Mouse (Mus musculus) neural tube, embryonic 14.5 days (tissue): Measurements from ENCODE around the gene Gbp5. TPM values are rescaled to one million over a fixed set of nuclear protein-coding genes. Genes with fewer than 3 reads are reported as not detected.

ENCODE experiments used
- ATAC-seq: fragments of 200-750 bp; cut with Nextera tagmentation; 2 replicates; pipeline ENCODE4 v1.8.0; 2017; ENCODE audit warnings: low read depth, mild to moderate bottlenecking, moderate TSS enrichment, moderate library complexity
- H3K27ac ChIP-seq: fragments of 300-500 bp; sonication (generic); 2 replicates; pipeline ENCODE4 v1.5.1; 2014; ENCODE audit warnings: low read depth, mild to moderate bottlenecking, control low read depth, low read length, moderate library complexity, mixed read lengths
- H3K27me3 ChIP-seq: fragments of 300-500 bp; sonication (generic); 2 replicates; pipeline ENCODE4 v1.6.1; 2014; ENCODE audit warnings: low read length; ENCODE audit not compliant: control insufficient read depth, insufficient read depth
- H3K36me3 ChIP-seq: fragments of 300-500 bp; sonication (generic); 2 replicates; pipeline ENCODE4 v1.6.1; 2014; ENCODE audit warnings: low read length, mixed read lengths; ENCODE audit not compliant: control insufficient read depth, insufficient read depth
- H3K4me1 ChIP-seq: fragments of 300-500 bp; sonication (generic); 2 replicates; pipeline ENCODE4 v1.6.1; 2014; ENCODE audit warnings: low read length; ENCODE audit not compliant: control insufficient read depth, insufficient read depth
- H3K4me2 ChIP-seq: fragments of 300-500 bp; sonication (generic); 2 replicates; pipeline ENCODE4 v1.6.1; 2014; ENCODE audit warnings: mild to moderate bottlenecking, low read depth, low read length, control low read depth
- H3K4me3 ChIP-seq: fragments of 300-500 bp; sonication (generic); 2 replicates; pipeline ENCODE4 v1.5.1; 2014; ENCODE audit warnings: low read depth, low read length, control low read depth, mixed read lengths
- H3K9ac ChIP-seq: fragments of 300-500 bp; sonication (generic); replicated peaks from 2 replicates; pipeline ENCODE4 v1.6.1; 2014; ENCODE audit warnings: low read depth, mild to moderate bottlenecking, control low read depth, low read length, mixed read lengths
- H3K9me3 ChIP-seq: fragments of 300-500 bp; sonication (generic); 2 replicates; pipeline ENCODE4 v1.6.1; 2016; ENCODE audit warnings: low read length; ENCODE audit not compliant: control insufficient read depth
- WGBS: fragments of 180-500 bp; shearing (Covaris S2); extraction: QIAGEN DNeasy Blood & Tissue Kit; methylation state at CpG from one replicate; pipeline ENCODE4 v1.1.7; 2014; 5-methylcytosine and 5-hydroxymethylcytosine counted together
- polyA plus RNA-seq: library from polyadenylated mRNA; unstranded; fragments of >200 nt; fragmentation: Nextera tagmentation; extraction: Ambion mirVana; gene quantifications from 2 replicates; pipeline ENCODE4 v1.2.1, GENCODE M21; 2014

The Gbp5 gene
- 0.08 and 0.11 TPM in 2 replicates for polyA plus RNA-seq

DNA sequence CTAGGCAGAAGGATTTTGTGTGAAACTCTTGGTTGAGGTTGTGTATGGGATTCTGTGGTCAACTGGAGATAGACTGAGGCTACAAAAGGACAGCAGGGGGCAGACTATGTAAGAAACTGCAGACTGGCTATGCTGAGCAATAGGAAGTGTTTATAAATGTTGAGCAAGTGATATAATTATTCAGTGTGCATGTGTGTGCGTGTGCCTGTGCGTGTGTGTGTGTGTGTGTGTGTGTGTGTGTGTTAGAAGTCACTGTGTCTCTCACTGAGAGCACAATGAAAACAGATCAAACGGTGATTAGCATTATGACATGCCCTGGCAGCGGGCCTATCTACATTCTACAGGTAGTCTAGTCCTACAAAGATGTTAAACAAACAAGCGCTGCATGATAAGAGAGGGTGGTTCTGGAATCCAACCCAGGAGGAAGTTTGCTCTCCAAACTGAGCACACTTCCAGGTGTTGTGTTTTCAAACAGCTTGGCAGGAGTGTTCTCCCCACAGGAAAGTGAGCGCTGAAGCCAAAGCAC, at the start of gene Gbp5:
Gbp5 (plus strand) TSS at position 443 of the 526 bp plus-strand sequence.
- Histone ChIP-seq H3K4me3 (no peak within 1 kb of the TSS), H3K9me3 (no peaks in the 10 kb centered on the region), H3K4me1 (no peaks in the 10 kb centered on the region), H3K27me3 (no peaks in the 10 kb centered on the region), H3K36me3 (no peaks in the 10 kb centered on the region), H3K9ac (no peak within 1 kb of the TSS), H3K4me2 (no peak within 1 kb of the TSS), H3K27ac (no peak within 1 kb of the TSS)
- 77% methylated on average over 6 of the region's 6 CpGs for WGBS
- no peak; the same call in 1 of the 2 replicates for ATAC-seq

GRCm38 (mm10) chr3:142454198-142454597, 39.6 kb upstream of the Gbp5 start:
- no peak overlapping the region for H3K4me2 ChIP-seq
- H3K4me3 ChIP-seq: no peak overlapping the region
- no peak for ATAC-seq
- WGBS: 81% methylated on average over 7 of the region's 7 CpGs
- H3K36me3 ChIP-seq: no peaks in the 10 kb centered on the region
- no peaks in the 10 kb centered on the region for H3K9me3 ChIP-seq
- no peak overlapping the region for H3K9ac ChIP-seq
- H3K4me1 ChIP-seq: no peaks in the 10 kb centered on the region
- H3K27ac ChIP-seq: no peak overlapping the region
- no peaks in the 10 kb centered on the region for H3K27me3 ChIP-seq

DNA sequence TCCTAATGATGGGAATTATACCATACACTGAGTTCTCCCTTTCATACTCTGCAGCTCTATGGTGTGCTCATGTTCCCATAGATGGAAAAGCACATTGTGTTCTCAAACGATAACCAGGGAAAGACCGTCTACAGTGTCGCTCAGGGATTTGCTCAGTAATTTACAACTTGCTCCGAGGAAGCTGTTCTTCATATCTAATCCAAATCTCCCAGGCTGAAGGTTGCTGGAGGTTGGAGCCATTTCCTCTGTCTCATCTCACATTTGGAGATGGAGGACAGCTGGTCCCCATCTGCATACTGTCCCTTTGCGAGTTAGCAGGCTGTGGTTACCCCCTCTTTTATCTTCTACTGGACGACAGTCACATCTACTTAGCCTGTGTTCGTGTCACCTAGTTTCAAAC, 34.5 kb upstream of the Gbp5 start:
- Histone ChIP-seq H3K27ac (no peak overlapping the region), H3K4me1 (no peaks in the 10 kb centered on the region), H3K27me3 (no peaks in the 10 kb centered on the region), H3K4me3 (no peak overlapping the region), H3K4me2 (no peak overlapping the region), H3K9me3 (no peaks in the 10 kb centered on the region), H3K9ac (no peak overlapping the region), H3K36me3 (no peaks in the 10 kb centered on the region)
- WGBS: 68% methylated on average over 7 of the region's 7 CpGs
- ATAC-seq: no peak

DNA sequence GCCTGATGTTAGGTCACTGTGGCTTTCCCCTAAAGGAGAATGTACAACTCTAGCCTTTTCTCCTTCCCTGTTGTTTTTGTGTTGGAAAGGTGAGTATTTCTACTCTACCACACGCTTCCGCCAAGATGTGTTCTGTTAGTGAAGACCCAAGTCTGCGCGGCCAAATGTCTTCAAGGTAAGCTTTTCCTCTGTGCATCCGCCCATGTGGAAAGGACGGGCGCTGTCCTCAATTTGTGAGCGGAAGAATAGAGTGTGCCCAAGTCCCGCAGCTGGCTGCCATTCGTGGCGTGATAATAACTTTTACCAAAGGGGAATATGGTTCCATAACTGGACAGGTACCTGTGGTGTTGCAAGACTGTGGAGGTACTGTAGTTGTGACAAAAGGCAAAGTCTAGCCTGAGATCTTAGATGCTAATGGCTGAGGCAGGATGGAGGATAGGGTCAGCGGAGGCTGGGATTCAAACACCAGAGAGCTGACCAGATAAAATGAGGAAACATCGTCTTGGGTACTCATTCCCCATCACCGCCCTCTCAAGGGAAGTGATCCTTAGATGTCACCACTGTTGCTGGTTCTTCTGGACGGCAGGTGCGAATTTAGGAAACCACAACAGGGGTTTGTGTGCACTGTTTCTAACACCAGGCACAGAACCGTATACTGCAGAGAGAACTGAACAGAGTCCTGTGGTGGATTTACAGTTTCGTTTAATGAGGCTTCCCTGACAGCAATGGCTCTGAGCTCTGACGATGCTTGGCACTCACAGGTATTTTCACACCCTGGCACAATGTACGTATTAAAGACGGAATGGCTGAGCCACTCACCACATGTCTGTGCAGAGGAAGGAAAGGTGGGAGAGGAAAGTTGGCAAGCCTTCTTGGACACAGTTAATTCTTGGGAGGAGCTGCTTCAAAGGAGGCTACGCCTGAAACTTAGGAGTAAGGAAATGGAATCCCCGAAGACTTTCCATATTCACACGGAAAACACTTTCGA, 30.7 kb upstream of the Gbp5 start:
- Histone ChIP-seq H3K4me1 (no peaks in the 10 kb centered on the region), H3K4me2 (no peak overlapping the region), H3K9ac (no peak overlapping the region), H3K4me3 (no peak overlapping the region), H3K27ac (no peak overlapping the region), H3K27me3 (no peaks in the 10 kb centered on the region), H3K9me3 (no peaks in the 10 kb centered on the region), H3K36me3 (no peaks in the 10 kb centered on the region)
- WGBS: 89% methylated on average over 25 of the region's 25 CpGs
- ATAC-seq: no peak

DNA sequence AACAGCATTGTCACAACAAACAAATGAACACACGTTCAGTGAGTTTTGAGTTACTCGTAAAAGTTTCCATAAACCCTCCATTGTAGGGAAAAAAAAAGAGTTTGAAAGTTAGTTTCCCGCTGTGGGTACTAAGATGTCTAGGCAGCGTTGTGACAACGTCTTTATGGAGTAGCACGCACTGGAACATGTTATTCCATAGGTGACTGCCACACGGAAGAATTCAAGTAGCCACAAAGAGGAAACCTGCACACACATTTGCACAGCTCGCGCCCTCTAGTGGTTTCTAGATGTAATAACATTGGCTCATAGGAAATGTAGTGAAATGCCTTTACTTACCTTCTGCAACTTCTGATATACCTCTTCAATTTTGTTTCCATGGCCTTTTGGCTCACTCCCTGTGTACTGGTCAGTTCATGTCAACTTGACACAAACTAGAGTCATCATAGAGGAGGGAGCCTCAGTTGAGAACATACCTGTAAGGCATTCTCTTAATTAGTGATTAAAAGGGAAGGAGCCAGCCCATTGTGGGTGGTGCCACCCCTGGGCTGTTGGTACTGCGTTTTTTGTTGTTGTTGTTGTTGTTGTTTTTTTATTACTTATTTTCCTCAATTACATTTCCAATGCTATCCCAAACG, 19.3 kb upstream of the Gbp5 start:
- WGBS: 23% methylated on average over 11 of the region's 11 CpGs
- 0 out of 2 replicates have a peak overlapping the region, but pooled peaks have one; percentile 1 for H3K4me2 ChIP-seq
- H3K4me3 ChIP-seq: no peak overlapping the region
- no peak overlapping the region for H3K9ac ChIP-seq
- H3K36me3 ChIP-seq: no peaks in the 10 kb centered on the region
- H3K4me1 ChIP-seq: no peaks in the 10 kb centered on the region
- H3K27me3 ChIP-seq: no peaks in the 10 kb centered on the region
- H3K9me3 ChIP-seq: no peaks in the 10 kb centered on the region
- no peak for ATAC-seq
- H3K27ac ChIP-seq: no peak overlapping the region

DNA sequence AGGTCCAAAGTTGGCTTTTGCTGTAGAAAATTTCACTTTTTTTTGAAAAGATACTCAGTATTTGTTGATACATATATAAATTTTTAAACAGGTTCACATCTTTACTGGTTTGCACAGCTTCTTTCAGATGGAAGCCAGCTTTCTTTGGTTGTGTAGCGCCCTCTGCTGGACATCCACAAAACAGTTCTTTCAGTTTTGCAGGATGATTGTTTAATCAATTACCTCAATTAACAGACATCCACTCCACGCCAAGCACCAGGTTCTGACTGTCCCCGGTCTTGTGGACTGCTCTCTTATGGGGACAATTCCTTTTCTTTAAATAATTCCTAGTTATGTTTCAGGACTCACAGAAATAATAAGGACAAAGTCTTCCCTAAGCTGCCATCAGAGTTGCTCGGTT, 17.9 kb upstream of the Gbp5 start:
- Histone ChIP-seq H3K36me3 (no peaks in the 10 kb centered on the region), H3K27ac (no peak overlapping the region), H3K4me1 (no peaks in the 10 kb centered on the region), H3K4me3 (no peak overlapping the region), H3K9ac (no peak overlapping the region), H3K9me3 (no peaks in the 10 kb centered on the region), H3K27me3 (no peaks in the 10 kb centered on the region), H3K4me2 (no peak overlapping the region)
- ATAC-seq: no peak
- 21% methylated on average over 4 of the region's 4 CpGs for WGBS

- Histone ChIP-seq H3K9ac (no peak overlapping the region), H3K27ac (no peak overlapping the region), H3K27me3 (no peaks in the 10 kb centered on the region), H3K4me1 (no peaks in the 10 kb centered on the region), H3K36me3 (no peaks in the 10 kb centered on the region), H3K4me2 (no peak overlapping the region), H3K4me3 (no peak overlapping the region), H3K9me3 (no peaks in the 10 kb centered on the region)
- 92% methylated on average over 5 of the region's 5 CpGs for WGBS
- no peak for ATAC-seq
Observed at GRCm38 (mm10) chr3:142477866-142478265, 15.9 kb upstream of the Gbp5 start.

DNA sequence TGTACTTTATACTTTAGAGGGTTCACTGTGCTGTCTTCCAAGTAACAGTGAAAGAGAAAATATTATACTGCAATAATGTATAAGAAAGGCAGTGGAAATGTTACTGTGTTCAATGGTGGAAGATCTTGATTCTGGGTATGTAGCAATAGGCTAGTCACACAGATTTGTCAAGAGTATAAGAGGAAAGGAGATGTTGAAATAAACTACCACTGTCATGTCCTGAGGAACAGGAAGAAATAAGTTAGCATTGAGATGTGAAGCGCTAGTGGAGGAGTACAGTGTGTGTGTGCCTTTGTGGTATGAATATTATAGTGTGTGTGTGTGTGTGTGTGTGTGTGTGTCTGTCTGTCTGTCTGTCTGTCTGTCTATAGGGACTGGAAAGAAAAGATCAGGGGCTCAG, 15.4 kb upstream of the Gbp5 start:
- H3K4me1 ChIP-seq: no peaks in the 10 kb centered on the region
- no peak overlapping the region for H3K4me3 ChIP-seq
- no peaks in the 10 kb centered on the region for H3K36me3 ChIP-seq
- no peak overlapping the region for H3K27ac ChIP-seq
- no peak overlapping the region for H3K4me2 ChIP-seq
- no peak for ATAC-seq
- H3K27me3 ChIP-seq: no peaks in the 10 kb centered on the region
- H3K9ac ChIP-seq: no peak overlapping the region
- WGBS: 94% methylated on average over 1 of the region's 1 CpGs
- H3K9me3 ChIP-seq: no peaks in the 10 kb centered on the region

DNA sequence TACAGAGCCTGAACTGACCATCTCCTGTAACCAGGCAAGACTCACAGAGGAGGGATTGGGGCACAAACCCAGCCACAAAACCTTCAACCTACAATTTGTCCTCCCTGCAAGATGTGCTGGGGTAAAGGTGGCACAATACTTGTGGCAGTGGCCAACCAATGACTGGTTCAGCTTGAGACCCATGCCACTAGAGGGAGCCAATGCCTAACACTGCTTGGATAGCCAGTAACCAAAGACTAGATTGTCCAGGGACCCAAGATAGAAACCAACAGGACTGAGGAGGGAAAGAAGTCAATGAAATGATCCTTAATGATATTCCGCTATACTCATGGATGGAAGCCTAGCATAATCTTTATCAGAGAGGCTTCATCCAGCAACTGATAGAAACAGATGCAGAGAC, 3.3 kb upstream of the Gbp5 start:
- Histone ChIP-seq H3K9ac (no peak overlapping the region), H3K4me3 (no peak overlapping the region), H3K27me3 (no peaks in the 10 kb centered on the region), H3K36me3 (no peaks in the 10 kb centered on the region), H3K27ac (no peak overlapping the region), H3K9me3 (no peaks in the 10 kb centered on the region), H3K4me2 (no peak overlapping the region), H3K4me1 (no peaks in the 10 kb centered on the region)
- 81% methylated on average over 1 of the region's 1 CpGs for WGBS
- ATAC-seq: peak; percentile 87; the same call in 1 of the 2 replicates
